Mouse (Mus musculus): Measurements from ENCODE around the gene Gm5483.
"Not testable (repeated sequence)": the region's sequence is repeated elsewhere in the genome, so short reads cannot be mapped to it uniquely, and the experiment has no call there.

Gm5483 gene

GRCm38 (mm10) chr16:36183912-36184311, at the start of gene Gm5483:
Gene Gm5483 (plus strand): TSS chr16:36184212.
- DNase-seq (ENCODE audit: extremely low spot score), result not testable (repeated sequence)

- DNase-seq (ENCODE audit: extremely low spot score), result no peak
Measured at GRCm38 (mm10) chr16:36138201-36138600, 45.8 kb upstream of the Gm5483 start.

- no peak for DNase-seq (ENCODE audit: extremely low spot score)
Measured at GRCm38 (mm10) chr16:36156402-36156975, 27.5 kb upstream of the Gm5483 start, which contains the start of gene Stfa2l1. Gene Stfa2l1 (plus strand): TSS chr16:36156811.

- DNase-seq (ENCODE audit: extremely low spot score), result not testable (repeated sequence)
Measured at GRCm38 (mm10) chr16:36167841-36168240, 16.2 kb upstream of the Gm5483 start.

- DNase-seq (ENCODE audit: extremely low spot score), result no peak
Measured at GRCm38 (mm10) chr16:36176108-36176507, 7.9 kb upstream of the Gm5483 start.

GRCm38 (mm10) chr16:36179910-36180309, 4.1 kb upstream of the Gm5483 start:
- DNase-seq (ENCODE audit: extremely low spot score), result no peak

GRCm38 (mm10) chr16:36199226-36199625, 15.2 kb downstream of the Gm5483 start:
- DNase-seq (ENCODE audit: extremely low spot score), result peak; percentile 2

GRCm38 (mm10) chr16:36203846-36204245, 19.8 kb downstream of the Gm5483 start:
- no peak for DNase-seq (ENCODE audit: extremely low spot score)

GRCm38 (mm10) chr16:36205684-36206083, 21.7 kb downstream of the Gm5483 start:
- DNase-seq (ENCODE audit: extremely low spot score), result not testable (repeated sequence)

- DNase-seq (ENCODE audit: extremely low spot score), result no peak
Measured at GRCm38 (mm10) chr16:36209967-36210453, 26.0 kb downstream of the Gm5483 start, which contains the start of gene Gm5416. Gene Gm5416 (plus strand): TSS chr16:36210403.

- not testable (repeated sequence) for DNase-seq (ENCODE audit: extremely low spot score)
Measured at GRCm38 (mm10) chr16:36221168-36221567, 37.2 kb downstream of the Gm5483 start, which contains the start of gene 2010005H15Rik. Gene 2010005H15Rik (plus strand): TSS chr16:36221468.
